Comparison of ENCODE assay signal across 12 mouse cellular contexts in the genomic region with DNA sequence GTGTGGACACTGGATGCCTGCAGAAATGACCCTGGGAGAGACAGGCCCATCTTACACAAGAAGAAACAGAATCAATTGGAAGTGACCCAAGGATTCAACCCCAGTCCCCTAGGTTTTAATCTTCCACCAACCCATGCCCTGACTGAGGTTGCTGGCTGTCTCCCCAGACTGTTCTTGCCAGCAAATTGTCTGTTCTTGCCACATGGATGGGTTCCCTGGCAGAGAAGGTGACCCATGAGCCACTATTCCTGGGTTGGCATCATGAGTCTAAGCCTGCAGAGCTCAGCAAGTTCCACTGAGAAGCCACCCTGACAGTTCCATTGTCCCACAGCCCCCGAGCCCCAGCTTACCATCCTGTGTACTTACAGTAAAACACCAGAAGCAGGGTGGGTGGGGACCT. TPM values are rescaled to one million over a fixed set of nuclear protein-coding genes. Genes with fewer than 3 reads are reported as not detected.
DNase-seq lines count a peak whose midpoint lies in the region; ATAC-seq lines count a peak whose summit lies in the region.
"Had no signal": no experiment of that assay in that cellular context is flagged by ENCODE, and none has a peak within 500 bp of the region (broad histone marks: within the 10 kb centered on the region; RNA-seq: fewer than 3 reads in every experiment).

No protein-coding gene starts in this region.

- H3K4me2 ChIP-seq in kidney, embryonic 15.5 days = no peak overlapping the region
- H3K4me2 ChIP-seq: forebrain, embryonic 13.5 days; hindbrain, embryonic 12.5 days had no signal

- 90% methylated on average over 1 of the region's 1 CpGs for WGBS in kidney, embryonic 15.5 days

- no peak overlapping the region for H3K9ac ChIP-seq in kidney, embryonic 15.5 days
- H3K9ac ChIP-seq: forebrain, embryonic 13.5 days; hindbrain, embryonic 12.5 days had no signal

- no peak overlapping the region for H3K27ac ChIP-seq in kidney, embryonic 15.5 days
- H3K27ac ChIP-seq: forebrain, embryonic 13.5 days; hindbrain, embryonic 12.5 days had no signal

- no peaks in the 10 kb centered on the region for H3K36me3 ChIP-seq in kidney, embryonic 15.5 days
- H3K36me3 ChIP-seq: hindbrain, embryonic 12.5 days had no signal

- H3K4me3 ChIP-seq in kidney, embryonic 15.5 days (replicated peaks) = no peak overlapping the region
- H3K4me3 ChIP-seq: forebrain, embryonic 13.5 days; hindbrain, embryonic 12.5 days; myocyte had no signal

- DNase-seq in frontal cortex, postnatal 36 days (ENCODE audit: low spot score in 2 of 2) = no peak
- peak; percentile 32 to 66 for DNase-seq in kidney, postnatal 25 days
- DNase-seq in cerebellum, postnatal 10 days = peak; percentile 82 to 85
- DNase-seq in heart, postnatal 36 days = peak; percentile 34 to 49
- DNase-seq in embryo, embryonic 11 days = no peak
- DNase-seq in left cerebral cortex, adult 18-20 months (ENCODE audit: low spot score in 2 of 2) = no peak
- DNase-seq: retina, postnatal 1 day had no signal

- H3K4me1 ChIP-seq in kidney, embryonic 15.5 days = 0 out of 2 replicates have a peak, but pooled peaks cover 14% of the 10 kb centered on the region
- H3K4me1 ChIP-seq: forebrain, embryonic 13.5 days; hindbrain, embryonic 12.5 days had no signal

- no peaks in the 10 kb centered on the region for H3K27me3 ChIP-seq in kidney, embryonic 15.5 days
- H3K27me3 ChIP-seq: forebrain, embryonic 13.5 days; hindbrain, embryonic 12.5 days had no signal

- intact Hi-C loops in heart, postnatal 36 days (cut with DNase I) = no loop called here

- no peaks in the 10 kb centered on the region for H3K9me3 ChIP-seq in kidney, embryonic 15.5 days (replicated peaks)
- H3K9me3 ChIP-seq: forebrain, embryonic 13.5 days; hindbrain, embryonic 12.5 days had no signal

- peak; percentile 38; the same call in 1 of the 2 replicates for ATAC-seq in frontal cortex, adult (ENCODE audit: low TSS enrichment)
- ATAC-seq in kidney, embryonic 15.5 days (replicated peaks; ENCODE audit: low FRiP score) = no peak
- ATAC-seq: forebrain, embryonic 13.5 days had no signal

RNA-seq across cellular contexts. Expression of a gene that starts 55.4 kb away (rescaled TPM):
- 32.7 and 41.2 TPM in 2 replicates for polyA plus RNA-seq in kidney, embryonic 15.5 days (2015; fragmentation: Nextera tagmentation; extraction: Ambion mirVana)
- 10 to 100 TPM; 23.4 to 25.7 TPM for total RNA-seq in heart, postnatal 36 days (2021)
- total RNA-seq in left cerebral cortex, adult 18-20 months (2021) = 10 to 100 TPM; 10.1 to 15.4 TPM

Comparison
In these comparisons a context has a peak if more than half of its experiments do, and no peak if none do; other contexts are left out.
1. DNase-seq: peak in kidney, postnatal 25 days (2 of 2), cerebellum, postnatal 10 days (2 of 2) and heart, postnatal 36 days (2 of 2); none in frontal cortex, postnatal 36 days (0 of 2), embryo, embryonic 11 days (single experiment) and left cerebral cortex, adult 18-20 months (0 of 2).